In the genomic region with DNA sequence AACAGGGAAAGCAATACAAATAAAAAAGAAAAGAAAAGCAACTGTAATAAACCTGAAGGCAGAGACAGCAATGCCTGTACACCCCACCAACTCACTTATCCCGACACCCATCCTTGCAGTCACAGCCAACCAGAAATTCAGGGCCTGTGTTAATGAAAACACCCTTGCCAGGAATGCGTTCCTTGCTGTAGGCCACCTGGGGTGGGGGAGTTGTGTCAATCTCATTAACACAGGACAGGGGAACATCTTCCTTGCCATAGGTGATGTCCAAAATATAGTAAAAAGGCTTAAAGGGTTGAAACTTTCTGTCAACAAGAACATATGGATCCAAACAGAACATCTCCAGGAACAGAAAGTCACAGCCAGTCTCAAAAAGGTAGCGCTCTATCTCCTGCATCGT, we compare ENCODE assay signal across 33 mouse cellular contexts.
"Had no signal": no experiment of that assay in that cellular context is flagged by ENCODE, and none has a peak within 500 bp of the region (broad histone marks: within the 10 kb centered on the region; RNA-seq: fewer than 3 reads in every experiment).

No protein-coding gene starts in this region.

- H3K27me3 ChIP-seq: limb, embryonic 12.5 days; limb, embryonic 13.5 days; limb, embryonic 15.5 days; liver, embryonic 12.5 days; liver, embryonic 13.5 days; liver, embryonic 15.5 days; lung, embryonic 15.5 days; megakaryocyte, embryonic 14.5 days; midbrain, embryonic 12.5 days; midbrain, embryonic 13.5 days; midbrain, embryonic 15.5 days; neural tube, embryonic 12.5 days; neural tube, embryonic 13.5 days had no signal

- ATAC-seq: liver, embryonic 12.5 days; liver, postnatal 0 days; lung, postnatal 0 days; midbrain, embryonic 13.5 days; midbrain, embryonic 15.5 days; midbrain, embryonic 16.5 days had no signal

- H3K9me3 ChIP-seq: limb, embryonic 10.5 days; limb, embryonic 13.5 days; limb, embryonic 15.5 days; liver, embryonic 12.5 days; liver, embryonic 13.5 days; liver, embryonic 15.5 days; lung, embryonic 15.5 days; megakaryocyte, embryonic 14.5 days; midbrain, embryonic 10.5 days; midbrain, embryonic 12.5 days; midbrain, embryonic 13.5 days; midbrain, embryonic 15.5 days; neural tube, embryonic 12.5 days; neural tube, embryonic 13.5 days had no signal

- H3K4me1 ChIP-seq: limb, embryonic 10.5 days; limb, embryonic 12.5 days; limb, embryonic 13.5 days; limb, embryonic 15.5 days; liver, embryonic 12.5 days; liver, embryonic 13.5 days; liver, embryonic 15.5 days; lung, embryonic 15.5 days; midbrain, embryonic 10.5 days; midbrain, embryonic 12.5 days; midbrain, embryonic 13.5 days; midbrain, embryonic 15.5 days; neural tube, embryonic 12.5 days; neural tube, embryonic 13.5 days had no signal

- H3K4me3 ChIP-seq: limb, embryonic 10.5 days; limb, embryonic 12.5 days; limb, embryonic 13.5 days; limb, embryonic 15.5 days; liver, embryonic 12.5 days; liver, embryonic 13.5 days; liver, embryonic 15.5 days; lung, embryonic 15.5 days; megakaryocyte, embryonic 14.5 days; midbrain, embryonic 10.5 days; midbrain, embryonic 12.5 days; midbrain, embryonic 13.5 days; midbrain, embryonic 15.5 days; myocyte; neural tube, embryonic 12.5 days; neural tube, embryonic 13.5 days had no signal

- H3K9ac ChIP-seq: limb, embryonic 12.5 days; limb, embryonic 13.5 days; limb, embryonic 15.5 days; liver, embryonic 12.5 days; liver, embryonic 13.5 days; liver, embryonic 14.5 days; liver, embryonic 15.5 days; liver, postnatal 0 days; lung, embryonic 14.5 days; lung, embryonic 15.5 days; midbrain, embryonic 12.5 days; midbrain, embryonic 13.5 days; midbrain, embryonic 15.5 days; neural tube, embryonic 12.5 days; neural tube, embryonic 13.5 days had no signal

- DNase-seq: left cerebral cortex, postnatal 4 days; liver; liver, embryonic 13.5 days; liver, postnatal 0 days; lung, adult 18-20 months; lung, adult 2 months; lung, embryonic 14.5 days; lung, postnatal 10 days; lung, postnatal 14 days; lung, postnatal 36 days; lung, postnatal 4 days; midbrain, embryonic 14.5 days had no signal

- H3K27ac ChIP-seq: limb, embryonic 10.5 days; limb, embryonic 12.5 days; limb, embryonic 13.5 days; limb, embryonic 15.5 days; liver, embryonic 12.5 days; liver, embryonic 13.5 days; liver, embryonic 14.5 days; liver, embryonic 15.5 days; lung, embryonic 15.5 days; macrophage; midbrain, embryonic 10.5 days; midbrain, embryonic 12.5 days; midbrain, embryonic 13.5 days; midbrain, embryonic 15.5 days; neural tube, embryonic 12.5 days; neural tube, embryonic 13.5 days had no signal

- H3K4me2 ChIP-seq: limb, embryonic 12.5 days; limb, embryonic 13.5 days; limb, embryonic 15.5 days; liver, embryonic 11.5 days; liver, embryonic 12.5 days; liver, embryonic 13.5 days; liver, embryonic 15.5 days; lung, embryonic 14.5 days; lung, embryonic 15.5 days; midbrain, embryonic 11.5 days; midbrain, embryonic 12.5 days; midbrain, embryonic 13.5 days; midbrain, embryonic 15.5 days; neural tube, embryonic 12.5 days; neural tube, embryonic 13.5 days had no signal
